In the genomic region with DNA sequence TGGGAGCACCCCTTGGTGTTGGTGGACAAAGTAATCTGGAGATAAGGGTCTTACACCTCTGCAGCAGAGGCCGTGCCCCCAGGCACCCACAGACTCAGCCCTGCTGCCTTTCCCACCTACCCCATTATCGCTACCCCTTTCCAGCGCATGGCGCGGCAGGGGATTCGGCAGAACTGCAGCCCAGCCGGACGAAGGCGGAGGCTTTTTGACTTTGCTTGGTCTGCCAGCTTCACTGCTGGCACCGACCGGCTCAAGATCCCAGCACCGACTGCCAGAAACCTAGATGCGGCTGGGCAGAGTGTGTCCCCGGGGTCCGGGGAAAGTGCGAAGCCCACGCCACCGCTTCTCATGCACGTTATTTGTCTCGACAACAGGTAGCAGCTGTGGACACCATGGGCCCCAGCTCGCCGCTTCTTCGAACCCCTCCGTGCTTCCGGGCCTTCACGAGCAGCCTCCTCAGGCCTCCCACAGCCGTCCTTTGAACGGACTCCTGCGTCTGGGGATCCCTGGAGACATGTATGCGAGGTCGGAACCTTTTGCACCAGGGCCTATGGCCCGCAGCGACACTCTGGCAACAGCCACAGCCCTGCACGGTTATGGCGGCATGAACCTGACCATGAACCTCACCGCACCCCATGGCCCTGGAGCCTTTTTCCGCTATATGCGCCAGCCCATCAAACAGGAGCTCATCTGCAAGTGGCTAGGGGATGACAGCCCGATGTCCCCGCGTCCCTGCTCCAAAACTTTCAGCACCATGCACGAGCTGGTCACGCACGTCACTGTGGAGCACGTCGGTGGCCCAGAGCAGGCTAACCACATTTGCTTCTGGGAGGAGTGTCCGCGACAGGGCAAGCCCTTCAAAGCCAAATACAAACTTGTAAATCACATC, we compare ENCODE assay signal across 10 mouse cellular contexts. TPM values are rescaled to one million over a fixed set of nuclear protein-coding genes. Genes with fewer than 3 reads are reported as not detected.
DNase-seq lines count a peak whose midpoint lies in the region; ATAC-seq and TF ChIP-seq lines count a peak whose summit lies in the region.
"Had no signal": no experiment of that assay in that cellular context is flagged by ENCODE, and none has a peak within 500 bp of the region (broad histone marks: within the 10 kb centered on the region; RNA-seq: fewer than 3 reads in every experiment).

No protein-coding gene starts in this region.

- peaks cover 14% of the 10 kb centered on the region; the same call in 1 of the 2 replicates for H3K4me1 ChIP-seq in hindbrain, embryonic 15.5 days (replicated peaks)
- peaks cover 7% of the 10 kb centered on the region; the same call in 1 of the 2 replicates for H3K4me1 ChIP-seq in neural tube, embryonic 14.5 days (ENCODE audit: control insufficient read depth, insufficient read depth, low read length)
- peaks cover 5% of the 10 kb centered on the region; the same call in 1 of the 2 replicates for H3K4me1 ChIP-seq in intestine, embryonic 16.5 days (ENCODE audit: control insufficient read depth, insufficient read depth, low read length)
- H3K4me1 ChIP-seq: liver, embryonic 15.5 days had no signal

- DNase-seq in layer of hippocampus, adult 2 months (ENCODE audit: low spot score in 2 of 2) = no peak
- no peak for DNase-seq in layer of hippocampus, adult 11-12 months (ENCODE audit: low spot score)
- DNase-seq in embryo, embryonic 10.5 days (ENCODE audit: low spot score) = peak; percentile 54
- no peak for DNase-seq in lung, postnatal 14 days
- DNase-seq in layer of hippocampus, postnatal 14 days (ENCODE audit: low spot score in 2 of 2) = no peak

- ATAC-seq in hindbrain, embryonic 15.5 days (ENCODE audit: low FRiP score, low read depth) = peak; percentile 10
- peak; percentile 5; the same call in 1 of the 2 replicates for ATAC-seq in neural tube, embryonic 14.5 days (ENCODE audit: low read depth)
- no peak for ATAC-seq in intestine, embryonic 16.5 days

- WGBS in hindbrain, embryonic 15.5 days = 2% methylated on average over 48 of the region's 48 CpGs
- WGBS in neural tube, embryonic 14.5 days = under 1% methylated on average over 48 of the region's 48 CpGs
- WGBS in intestine, embryonic 16.5 days = 1% methylated on average over 48 of the region's 48 CpGs

- H3K4me2 ChIP-seq in hindbrain, embryonic 15.5 days = peak overlapping the region; percentile 63
- peak overlapping the region; percentile 68 for H3K4me2 ChIP-seq in neural tube, embryonic 14.5 days (ENCODE audit: low read depth, low read length)
- no peak overlapping the region for H3K4me2 ChIP-seq in intestine, embryonic 16.5 days (ENCODE audit: low read depth, low read length)
- H3K4me2 ChIP-seq: liver, embryonic 15.5 days had no signal

- TF ChIP-seq CTCF in layer of hippocampus, adult 2 months (conservative IDR thresholded peaks at IDR 0.05) = no peak

- peak overlapping the region; percentile 49 for H3K9ac ChIP-seq in hindbrain, embryonic 15.5 days
- peak overlapping the region; percentile 64 for H3K9ac ChIP-seq in neural tube, embryonic 14.5 days (replicated peaks; ENCODE audit: low read depth, low read length)
- H3K9ac ChIP-seq in intestine, embryonic 16.5 days (ENCODE audit: low read depth, low read length) = no peak overlapping the region
- H3K9ac ChIP-seq: liver, embryonic 15.5 days had no signal

- no peaks in the 10 kb centered on the region for H3K36me3 ChIP-seq in hindbrain, embryonic 15.5 days
- H3K36me3 ChIP-seq in neural tube, embryonic 14.5 days (ENCODE audit: control insufficient read depth, insufficient read depth, low read length) = no peaks in the 10 kb centered on the region
- H3K36me3 ChIP-seq in intestine, embryonic 16.5 days (ENCODE audit: control insufficient read depth, insufficient read depth, low read length) = no peaks in the 10 kb centered on the region
- H3K36me3 ChIP-seq: liver, embryonic 15.5 days had no signal

- H3K27ac ChIP-seq in layer of hippocampus, adult 2 months = peak overlapping the region; percentile 46; the same call in 1 of the 2 replicates
- H3K27ac ChIP-seq in hindbrain, embryonic 15.5 days (replicated peaks) = peak overlapping the region; percentile 96
- peak overlapping the region; percentile 96 for H3K27ac ChIP-seq in neural tube, embryonic 14.5 days (ENCODE audit: low read depth, low read length)
- H3K27ac ChIP-seq in intestine, embryonic 16.5 days (ENCODE audit: low read length) = no peak overlapping the region
- H3K27ac ChIP-seq: liver, embryonic 15.5 days had no signal

- no peak overlapping the region; the same call in 1 of the 2 replicates for H3K4me3 ChIP-seq in layer of hippocampus, adult 2 months
- H3K4me3 ChIP-seq in hindbrain, embryonic 15.5 days = peak overlapping the region; percentile 46
- peak overlapping the region; percentile 44 for H3K4me3 ChIP-seq in neural tube, embryonic 14.5 days (ENCODE audit: low read depth, low read length)
- H3K4me3 ChIP-seq in intestine, embryonic 16.5 days (ENCODE audit: low read length) = no peak overlapping the region
- H3K4me3 ChIP-seq: liver, embryonic 15.5 days had no signal

- H3K9me3 ChIP-seq in hindbrain, embryonic 15.5 days = no peaks in the 10 kb centered on the region
- no peaks in the 10 kb centered on the region for H3K9me3 ChIP-seq in neural tube, embryonic 14.5 days (ENCODE audit: control insufficient read depth, low read length)
- H3K9me3 ChIP-seq in intestine, embryonic 16.5 days (ENCODE audit: control insufficient read depth, low read length) = no peaks in the 10 kb centered on the region
- H3K9me3 ChIP-seq: liver, embryonic 15.5 days had no signal

- peaks cover 44% of the 10 kb centered on the region for H3K27me3 ChIP-seq in hindbrain, embryonic 15.5 days
- peaks cover 13% of the 10 kb centered on the region; the same call in 1 of the 2 replicates for H3K27me3 ChIP-seq in neural tube, embryonic 14.5 days (ENCODE audit: control insufficient read depth, insufficient read depth, low read length)
- H3K27me3 ChIP-seq in intestine, embryonic 16.5 days (replicated peaks; ENCODE audit: control insufficient read depth, insufficient read depth, low read length) = peaks cover 89% of the 10 kb centered on the region

RNA-seq across cellular contexts. Expression of a gene that starts 13.0 kb away (rescaled TPM):
- 10 to 100 TPM; 12.1 to 18.4 TPM for total RNA-seq in layer of hippocampus, adult 2 months (2021)
- polyA plus RNA-seq in hindbrain, embryonic 15.5 days (2015; fragmentation: Nextera tagmentation; extraction: Ambion mirVana) = 13.5 and 14.8 TPM in 2 replicates
- 28.7 and 30.5 TPM in 2 replicates for polyA plus RNA-seq in neural tube, embryonic 14.5 days (2014; fragmentation: Nextera tagmentation; extraction: Ambion mirVana)
- 10 to 100 TPM; 28.5 to 30.0 TPM for total RNA-seq in layer of hippocampus, postnatal 14 days (2021)
- not detected in 2 replicates for polyA plus RNA-seq in intestine, embryonic 16.5 days (2015; fragmentation: Nextera tagmentation; extraction: Ambion mirVana)
- total RNA-seq: hematopoietic stem cell, adult 5-6 weeks had no signal

RNA-seq across cellular contexts. Expression of a gene that starts 16.4 kb away (rescaled TPM):
- 1 to 10 TPM; 2.8 to 3.3 TPM for total RNA-seq in layer of hippocampus, adult 2 months (2021)
- polyA plus RNA-seq in hindbrain, embryonic 15.5 days (2015; fragmentation: Nextera tagmentation; extraction: Ambion mirVana) = 52.6 and 61.6 TPM in 2 replicates
- 46.7 and 50.5 TPM in 2 replicates for polyA plus RNA-seq in neural tube, embryonic 14.5 days (2014; fragmentation: Nextera tagmentation; extraction: Ambion mirVana)
- total RNA-seq in layer of hippocampus, postnatal 14 days (2021) = 1 to 10 TPM; 5.4 to 7.4 TPM
- polyA plus RNA-seq in intestine, embryonic 16.5 days (2015; fragmentation: Nextera tagmentation; extraction: Ambion mirVana) = not detected in 2 replicates
- total RNA-seq: hematopoietic stem cell, adult 5-6 weeks had no signal
- polyA plus RNA-seq: liver, embryonic 15.5 days had no signal

Comparison
In these comparisons a context has a peak if more than half of its experiments do, and no peak if none do; other contexts are left out.
1. H3K4me3 ChIP-seq: peak in hindbrain, embryonic 15.5 days (single experiment) and neural tube, embryonic 14.5 days (single experiment); none in layer of hippocampus, adult 2 months (single experiment) and intestine, embryonic 16.5 days (single experiment).
2. RNA of a gene that starts 13.0 kb away (polyA plus RNA-seq): 28.7 to 30.5 TPM in neural tube, embryonic 14.5 days and 13.5 to 14.8 TPM in hindbrain, embryonic 15.5 days; not detected in intestine, embryonic 16.5 days; every median in the first group is over 10 times any median in the second.
3. RNA of a gene that starts 16.4 kb away (polyA plus RNA-seq): 52.6 to 61.6 TPM in hindbrain, embryonic 15.5 days and 46.7 to 50.5 TPM in neural tube, embryonic 14.5 days; not detected in intestine, embryonic 16.5 days; every median in the first group is over 10 times any median in the second.